Mouse (Mus musculus) embryo, embryonic 10 days (tissue): Measurements from ENCODE around the gene Pcsk7.

Source experiments
- DNase-seq: peaks from one replicate; pipeline ENCODE4 v3.0.0-alpha.2; 2015; ENCODE audit warnings: low spot score

Pcsk7 gene

GRCm38 (mm10) chr9:45961855-45962254, 55.6 kb downstream of the Pcsk7 start:
- DNase-seq, result no peak

DNA sequence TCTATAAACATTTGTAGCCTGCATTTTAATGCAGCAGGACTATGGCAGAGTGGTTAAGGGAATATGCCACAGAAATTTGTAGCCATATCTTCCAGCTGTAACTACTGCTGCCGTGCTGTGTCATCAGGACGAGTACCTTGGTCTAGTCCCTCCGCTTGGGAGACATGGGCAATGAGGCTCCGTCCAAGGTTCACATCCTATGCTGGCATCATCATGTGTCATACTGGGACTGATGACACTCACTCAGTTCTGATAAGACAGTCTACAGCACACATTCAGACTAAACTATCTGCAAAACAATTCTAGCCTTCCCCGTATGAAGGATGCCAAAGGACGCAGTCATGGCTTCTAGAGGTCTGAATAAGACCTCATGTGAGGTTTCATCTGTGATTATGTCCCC, 57.3 kb downstream of the Pcsk7 start:
- no peak for DNase-seq

- no peak for DNase-seq
Measured at GRCm38 (mm10) chr9:45976884-45977283, 70.6 kb downstream of the Pcsk7 start.
